Mouse (Mus musculus) bone marrow, adult 2 months (tissue): ENCODE measurements around the gene Mical3. TPM values are rescaled to one million over a fixed set of nuclear protein-coding genes. Genes with fewer than 3 reads are reported as not detected.
A peak's percentile ranks its signal among the peaks of the same experiment; 100 is the strongest.
"Not testable (repeated sequence)": the region's sequence is repeated elsewhere in the genome, so short reads cannot be mapped to it uniquely, and the experiment has no call there.

ENCODE experiments used
- H3K27ac ChIP-seq: fragments of 200-500 bp; 2 replicates; pipeline ENCODE4 v1.5.1; 2012; ENCODE audit warnings: low read depth, mild to moderate bottlenecking, control low read depth, inconsistent platforms, low read length; ENCODE audit not compliant: control insufficient read depth, poor library complexity, insufficient read depth
- H3K4me1 ChIP-seq: fragments of 200-500 bp; 2 replicates; pipeline ENCODE4 v1.6.1; 2011; ENCODE audit warnings: low read length; ENCODE audit not compliant: control insufficient read depth, insufficient read depth
- H3K4me3 ChIP-seq: fragments of 200-500 bp; replicated peaks from 2 replicates; pipeline ENCODE3; 2011; ENCODE audit warnings: mild to moderate bottlenecking, low read depth, low read length, control low read depth; ENCODE audit not compliant: control insufficient read depth
- CTCF ChIP-seq: fragments of 200-500 bp; IDR thresholded peaks from 2 replicates; pipeline ENCODE4 v1.5.1; 2011; ENCODE audit warnings: low read length, control low read depth; ENCODE audit not compliant: control insufficient read depth, insufficient read depth
- POLR2A ChIP-seq: fragments of 200-500 bp; IDR thresholded peaks from 2 replicates; pipeline ENCODE4 v1.6.1; 2011; ENCODE audit warnings: low read depth, mild to moderate bottlenecking, control low read depth, low read length, borderline replicate concordance; ENCODE audit not compliant: control insufficient read depth
- WGBS: fragments of 180-500 bp; shearing (Covaris S2); methylation state at CpG from one replicate; pipeline ENCODE4 v1.1.7; 2018; 5-methylcytosine and 5-hydroxymethylcytosine counted together
- polyA plus RNA-seq: library from polyadenylated mRNA; stranded (reverse); fragments of >200 nt; gene quantifications from 2 replicates; pipeline ENCODE4 v1.2.4, GENCODE M21; 2011; ENCODE audit warnings: low replicate concordance; ENCODE audit not compliant: missing spikeins, insufficient read depth, insufficient read length

Gene Mical3
- polyA plus RNA-seq, 1 experiment: 53.1 TPM

DNA sequence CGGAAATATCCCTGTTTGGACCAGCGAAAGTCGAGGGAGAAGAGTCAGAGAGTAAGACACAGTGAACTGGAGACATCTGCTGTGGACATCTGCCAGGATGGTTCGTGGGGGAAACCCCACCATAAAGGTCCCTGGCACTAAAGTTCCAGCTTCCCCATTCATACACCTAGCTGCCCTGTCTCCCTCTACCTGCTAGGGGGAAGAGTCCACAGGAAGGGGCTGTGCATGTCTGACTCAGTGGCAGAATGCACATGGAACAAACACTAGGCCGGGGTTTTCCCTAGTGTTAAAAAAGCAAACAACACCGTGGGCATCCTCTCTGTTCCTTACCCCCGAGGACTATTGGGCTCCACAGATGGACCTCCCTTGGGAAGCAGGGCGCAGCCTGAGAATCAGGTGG lies 217.0 kb downstream of the Mical3 start:
- H3K27ac ChIP-seq: peak overlapping the region; percentile 50
- no peak overlapping the region for H3K4me3 ChIP-seq
- TF ChIP-seq CTCF: no peak
- TF ChIP-seq POLR2A: no peak
- WGBS: 49% methylated on average over 8 of the region's 8 CpGs
- H3K4me1 ChIP-seq: peaks cover 11% of the 10 kb centered on the region

DNA sequence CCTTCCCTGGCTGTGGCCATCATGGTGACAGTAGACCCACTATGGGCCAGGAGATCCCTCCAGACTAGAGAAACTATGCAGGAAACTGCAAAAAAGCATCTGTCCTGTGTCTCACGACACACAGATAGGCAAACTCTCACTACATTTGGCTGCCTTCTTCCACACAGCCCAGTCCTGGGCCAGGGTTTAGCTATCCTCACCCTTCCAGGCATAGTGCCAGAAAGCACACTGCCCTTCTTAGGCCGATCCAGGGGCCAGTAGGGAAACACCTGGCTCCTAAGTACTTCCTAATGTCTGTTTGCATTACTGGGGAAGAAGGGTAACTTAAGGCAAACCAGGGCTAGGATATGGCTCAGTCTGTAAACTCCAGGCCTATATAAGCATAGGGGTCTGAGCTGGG lies 217.9 kb downstream of the Mical3 start:
- Histone ChIP-seq H3K4me3 (no peak overlapping the region), H3K4me1 (peaks cover 11% of the 10 kb centered on the region), H3K27ac (peak overlapping the region; percentile 45; the same call in 1 of the 2 replicates)
- 17% methylated on average over 2 of the region's 2 CpGs for WGBS
- TF ChIP-seq CTCF: no peak
- no peak for TF ChIP-seq POLR2A

DNA sequence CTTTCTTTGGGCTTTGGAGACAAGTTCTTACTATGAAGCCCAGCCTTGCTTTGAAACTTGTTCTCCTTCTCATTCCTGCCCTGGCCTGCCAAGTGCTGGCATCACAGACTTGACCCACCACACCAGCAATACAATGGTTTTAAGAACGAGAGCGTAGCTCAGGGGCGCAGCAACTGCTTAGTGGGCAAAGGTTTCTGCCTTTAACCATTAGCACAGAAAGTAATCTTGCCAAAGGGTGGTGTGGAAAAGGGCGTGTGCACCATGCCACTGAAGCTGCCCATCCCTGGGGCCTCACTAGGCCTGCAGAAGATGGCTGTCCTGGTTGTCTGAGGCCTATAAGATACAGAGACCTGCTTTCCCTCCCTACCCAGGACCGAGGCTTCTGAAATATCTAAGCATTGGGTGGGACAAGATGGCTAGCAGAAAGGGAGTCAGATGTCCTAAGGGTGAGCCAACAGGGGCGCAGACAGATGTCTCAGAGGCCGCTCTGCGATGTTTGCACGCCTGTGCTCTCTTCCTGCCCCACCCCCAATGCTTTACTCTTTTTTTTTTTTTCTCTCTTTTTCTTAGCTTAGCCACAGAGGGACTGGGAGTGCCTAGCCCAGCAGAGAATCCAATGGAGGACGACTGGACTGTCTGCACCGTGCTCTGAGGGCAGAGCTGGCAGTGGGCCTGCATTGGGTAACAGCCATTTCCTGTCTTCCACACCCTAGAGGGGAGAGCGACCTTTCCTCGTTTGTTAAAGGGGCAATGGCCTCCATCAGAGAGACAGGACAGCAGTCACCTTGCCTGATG lies 219.4 kb downstream of the Mical3 start:
- H3K4me1 ChIP-seq: peaks cover 13% of the 10 kb centered on the region
- peak overlapping the region; percentile 56 for H3K27ac ChIP-seq

DNA sequence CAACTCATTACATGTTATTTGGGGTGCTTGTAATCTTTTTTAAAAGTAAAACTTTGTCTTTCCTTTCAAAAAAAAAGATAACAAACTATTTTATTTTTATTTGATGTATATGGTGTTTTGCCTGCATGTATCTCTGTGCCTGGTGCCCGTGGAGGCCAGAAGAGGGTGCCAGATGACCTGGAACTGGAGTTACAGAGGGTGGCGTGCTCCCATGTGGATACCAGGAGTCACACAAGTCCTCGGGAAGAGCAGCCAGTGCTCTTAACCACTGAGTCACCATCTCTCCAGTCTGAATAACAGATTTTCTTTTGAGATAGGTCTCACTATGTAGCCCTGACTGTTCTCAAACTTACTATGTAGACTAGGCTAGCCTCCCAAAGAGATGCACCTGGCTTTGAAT lies 221.3 kb downstream of the Mical3 start:
- Histone ChIP-seq H3K4me1 (peaks cover 13% of the 10 kb centered on the region), H3K27ac (no peak overlapping the region), H3K4me3 (no peak overlapping the region)
- 80% methylated on average over 3 of the region's 3 CpGs for WGBS
- TF ChIP-seq POLR2A: no peak
- peak; percentile 23; the same call in 1 of the 2 replicates for TF ChIP-seq CTCF

More for the DNA sequence above, 219.4 kb downstream of the Mical3 start:
- WGBS: 32% methylated on average over 13 of the region's 13 CpGs
- no peak overlapping the region for H3K4me3 ChIP-seq
- TF ChIP-seq POLR2A (no peak), CTCF (no peak)

DNA sequence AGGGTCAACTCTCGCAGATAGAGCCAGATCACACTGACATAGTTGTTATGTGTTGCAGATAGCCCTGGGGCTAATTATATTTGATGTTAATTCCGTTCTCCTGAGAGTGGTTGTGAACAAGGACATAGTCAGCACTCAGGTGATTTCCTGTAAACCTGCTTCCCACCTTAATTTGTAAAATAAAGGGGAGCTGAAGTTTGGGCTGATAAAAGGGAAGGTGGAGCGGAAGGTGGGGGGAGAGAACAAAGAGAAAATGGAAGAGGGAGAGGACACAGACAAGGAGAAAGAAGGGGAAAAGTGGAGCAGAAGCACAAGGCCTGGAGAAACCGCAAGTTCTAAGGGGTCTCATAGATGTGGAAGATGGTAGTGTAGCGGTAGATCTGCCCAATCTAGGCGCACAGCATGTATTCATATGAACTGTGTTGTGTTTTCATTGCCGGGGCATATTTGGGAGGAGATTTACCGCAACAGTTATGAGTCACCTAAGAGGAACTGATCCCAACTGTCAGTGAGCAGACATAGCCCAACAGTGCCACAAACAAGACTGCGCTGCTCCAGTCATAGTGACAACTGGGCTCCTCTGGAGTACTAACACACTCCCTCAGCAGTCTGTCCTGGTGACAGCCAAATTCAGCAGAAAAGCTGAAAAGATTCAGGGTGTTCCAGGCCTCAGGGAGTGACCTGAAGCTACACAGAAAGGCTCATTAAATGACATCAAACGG lies 222.8 kb downstream of the Mical3 start:
- not testable (repeated sequence) for H3K4me3 ChIP-seq
- peaks cover 12% of the 10 kb centered on the region for H3K4me1 ChIP-seq
- WGBS: 53% methylated on average over 10 of the region's 10 CpGs
- peak overlapping the region; percentile 52 for H3K27ac ChIP-seq

DNA sequence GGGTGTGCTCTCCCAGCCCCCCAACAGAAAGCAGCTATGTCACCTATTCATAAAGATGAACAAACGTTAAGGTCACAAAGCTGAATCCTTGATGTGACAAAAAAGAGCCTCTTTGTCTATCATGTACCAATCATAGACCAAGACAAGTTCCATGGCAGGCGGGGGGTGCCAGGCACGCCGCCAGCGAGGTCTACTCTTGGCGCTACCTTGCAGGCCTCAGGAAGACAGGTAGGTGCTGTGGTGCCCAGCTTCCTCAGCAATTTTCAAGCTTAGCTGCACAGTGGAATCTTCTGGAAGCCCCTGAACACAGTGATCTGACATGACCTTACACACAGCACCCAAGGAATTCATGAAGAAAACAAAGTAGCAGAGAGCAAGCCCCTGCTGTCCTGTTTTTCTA lies 224.3 kb downstream of the Mical3 start:
- peaks cover 11% of the 10 kb centered on the region for H3K4me1 ChIP-seq
- TF ChIP-seq POLR2A: no peak
- no peak for TF ChIP-seq CTCF
- no peak overlapping the region for H3K4me3 ChIP-seq
- no peak overlapping the region; the same call in 1 of the 2 replicates for H3K27ac ChIP-seq
- 91% methylated on average over 6 of the region's 6 CpGs for WGBS

DNA sequence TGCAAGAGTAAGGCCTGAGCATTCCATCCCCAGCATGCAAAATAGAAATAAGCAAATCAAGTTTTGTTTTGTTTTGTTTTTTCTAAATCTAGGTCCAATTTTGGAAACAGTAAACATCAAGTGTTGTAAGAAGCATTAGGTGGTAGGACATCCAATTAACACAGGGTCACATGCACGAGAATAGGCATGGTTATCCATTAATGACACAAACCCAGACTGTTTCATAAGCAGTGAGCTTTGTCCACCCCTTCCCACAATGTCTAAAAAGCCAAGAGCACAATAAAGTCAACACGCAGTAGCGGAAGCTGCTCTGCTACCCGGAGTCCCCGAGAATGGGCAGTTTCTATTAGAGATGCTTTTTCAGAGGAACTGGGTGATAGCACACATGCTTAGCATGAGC lies 225.7 kb downstream of the Mical3 start:
- peaks cover 9% of the 10 kb centered on the region for H3K4me1 ChIP-seq
- TF ChIP-seq CTCF: no peak
- no peak for TF ChIP-seq POLR2A

DNA sequence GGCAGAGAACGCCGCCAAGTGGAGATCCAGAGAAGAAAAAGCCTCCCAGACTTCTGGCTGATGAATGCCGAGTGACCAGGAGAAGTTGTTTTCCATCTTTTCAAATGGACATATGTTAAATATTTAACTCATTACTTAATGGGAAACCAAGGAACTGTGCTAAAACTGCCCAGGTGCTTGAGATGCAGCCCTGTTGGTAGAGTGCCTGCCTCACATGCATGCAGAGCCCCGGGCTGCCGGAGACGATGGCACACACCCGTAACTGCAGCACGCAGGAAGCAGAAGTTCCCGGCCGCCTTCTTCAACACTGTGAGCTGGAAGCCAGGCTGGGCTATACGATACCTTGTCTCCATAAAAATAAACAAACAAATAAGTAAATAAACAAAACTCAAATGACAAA lies 226.8 kb downstream of the Mical3 start:
- WGBS: 53% methylated on average over 11 of the region's 11 CpGs
- H3K4me3 ChIP-seq: no peak overlapping the region
- TF ChIP-seq POLR2A (no peak), CTCF (no peak)
- H3K27ac ChIP-seq: no peak overlapping the region
- peaks cover 9% of the 10 kb centered on the region for H3K4me1 ChIP-seq

More for the DNA sequence above, 225.7 kb downstream of the Mical3 start:
- Histone ChIP-seq H3K4me3 (no peak overlapping the region), H3K27ac (no peak overlapping the region)
- WGBS: 87% methylated on average over 5 of the region's 5 CpGs

DNA sequence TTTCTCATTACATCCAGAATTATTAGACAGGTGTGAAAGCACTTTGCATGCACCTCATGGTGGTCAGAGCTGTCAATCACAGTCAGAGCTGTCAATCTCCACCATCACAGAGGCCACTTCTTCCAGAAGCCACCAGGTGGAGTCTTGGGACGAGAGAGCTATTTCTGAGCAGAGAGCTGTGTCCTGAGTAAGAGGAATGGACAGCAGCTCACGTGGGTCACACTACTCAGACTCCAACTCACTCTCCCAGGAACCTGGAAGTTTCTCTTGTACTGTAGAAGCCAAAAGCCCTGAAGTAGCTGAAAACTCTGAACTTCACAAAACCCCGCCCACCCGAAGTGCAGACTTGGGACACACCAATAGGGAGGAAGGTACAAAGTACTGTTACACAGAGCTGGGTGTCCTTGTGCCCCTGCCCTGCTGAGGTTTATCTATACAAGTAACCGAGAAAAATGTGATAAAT lies 227.3 kb downstream of the Mical3 start:
- Histone ChIP-seq H3K4me1 (peaks cover 9% of the 10 kb centered on the region), H3K4me3 (no peak overlapping the region), H3K27ac (no peak overlapping the region)
- TF ChIP-seq CTCF (peak; percentile 72), POLR2A (no peak)
- WGBS: 43% methylated on average over 5 of the region's 5 CpGs
